Comparison of ENCODE assay signal across 35 mouse cellular contexts in genomic region chr2:151628011-151628410, GRCm38 (mm10). TPM values are rescaled to one million over a fixed set of nuclear protein-coding genes. Genes with fewer than 3 reads are reported as not detected.
DNase-seq lines count a peak whose midpoint lies in the region; ATAC-seq and TF ChIP-seq lines count a peak whose summit lies in the region.
"Had no signal": no experiment of that assay in that cellular context is flagged by ENCODE, and none has a peak within 500 bp of the region (broad histone marks: within the 10 kb centered on the region; RNA-seq: fewer than 3 reads in every experiment).

No protein-coding gene starts in this region.

- H3K4me1 ChIP-seq in intestine, embryonic 14.5 days (replicated peaks; ENCODE audit: control insufficient read depth, insufficient read depth, low read length): no peaks in the 10 kb centered on the region
- no peaks in the 10 kb centered on the region for H3K4me1 ChIP-seq in intestine, postnatal 0 days (replicated peaks; ENCODE audit: control insufficient read depth, insufficient read depth, low read length)
- peaks cover 9% of the 10 kb centered on the region for H3K4me1 ChIP-seq in midbrain, embryonic 14.5 days (ENCODE audit: control insufficient read depth, insufficient read depth, low read length)
- H3K4me1 ChIP-seq: liver, embryonic 15.5 days had no signal

- no peak overlapping the region for H3K9ac ChIP-seq in intestine, embryonic 14.5 days (ENCODE audit: low read length)
- H3K9ac ChIP-seq in intestine, postnatal 0 days (ENCODE audit: low read depth, low read length): no peak overlapping the region
- H3K9ac ChIP-seq in midbrain, embryonic 14.5 days (replicated peaks; ENCODE audit: low read length): no peak overlapping the region
- H3K9ac ChIP-seq: kidney, embryonic 15.5 days; limb, embryonic 12.5 days; liver, embryonic 15.5 days; lung, embryonic 14.5 days; midbrain, embryonic 15.5 days; neural tube, embryonic 15.5 days had no signal

- ATAC-seq in intestine, embryonic 14.5 days (replicated peaks; ENCODE audit: low FRiP score, low TSS enrichment, low read depth): no peak
- ATAC-seq in intestine, postnatal 0 days: no peak
- no peak for ATAC-seq in midbrain, embryonic 14.5 days (ENCODE audit: low FRiP score, low TSS enrichment)
- ATAC-seq: forebrain, embryonic 16.5 days; midbrain, embryonic 15.5 days; Patski had no signal

- peak; percentile 18 to 38 for DNase-seq in cerebellum, adult 18-20 months
- no peak for DNase-seq in cerebellum, postnatal 14 days
- DNase-seq in intestine, embryonic 14.5 days (ENCODE audit: low spot score): peak; percentile 38
- DNase-seq in left cerebral cortex, postnatal 14 days (ENCODE audit: low spot score in 2 of 2): peak; percentile 8 to 46
- DNase-seq in left cerebral cortex, adult 11 months (ENCODE audit: low spot score): no peak
- DNase-seq in midbrain, embryonic 14.5 days: no peak
- DNase-seq: gastrocnemius, postnatal 25 days; heart, postnatal 4 days; kidney, adult 18-20 months; kidney, postnatal 25 days; lung, embryonic 14.5 days; lung, postnatal 14 days; retina, postnatal 1 day; spleen, adult 18-20 months; thymus, adult 2 months; thymus, postnatal 36 days had no signal

- H3K9me3 ChIP-seq in intestine, embryonic 14.5 days (ENCODE audit: control insufficient read depth, low read length): no peaks in the 10 kb centered on the region
- no peaks in the 10 kb centered on the region for H3K9me3 ChIP-seq in intestine, postnatal 0 days (ENCODE audit: control insufficient read depth)
- H3K9me3 ChIP-seq in midbrain, embryonic 14.5 days (ENCODE audit: control insufficient read depth, low read length): no peaks in the 10 kb centered on the region
- H3K9me3 ChIP-seq: hindbrain, embryonic 13.5 days; kidney, embryonic 15.5 days; limb, embryonic 12.5 days; liver, embryonic 15.5 days; midbrain, embryonic 15.5 days; neural tube, embryonic 15.5 days had no signal

- WGBS in intestine, embryonic 14.5 days: 80% methylated on average over 3 of the region's 3 CpGs
- WGBS in intestine, postnatal 0 days: 81% methylated on average over 3 of the region's 3 CpGs
- WGBS in midbrain, embryonic 14.5 days: 95% methylated on average over 3 of the region's 3 CpGs

- H3K4me2 ChIP-seq in intestine, embryonic 14.5 days (ENCODE audit: low read length): no peak overlapping the region
- H3K4me2 ChIP-seq in intestine, postnatal 0 days (replicated peaks; ENCODE audit: low read depth): no peak overlapping the region
- H3K4me2 ChIP-seq in midbrain, embryonic 14.5 days (ENCODE audit: low read length): no peak overlapping the region
- H3K4me2 ChIP-seq: heart, embryonic 11.5 days; hindbrain, embryonic 13.5 days; kidney, embryonic 15.5 days; limb, embryonic 12.5 days; liver, embryonic 15.5 days; lung, embryonic 14.5 days; midbrain, embryonic 15.5 days; neural tube, embryonic 15.5 days had no signal

- intact Hi-C loops in left cerebral cortex, postnatal 14 days (cut with DNase I): no loop called here

- H3K27me3 ChIP-seq in intestine, embryonic 14.5 days (replicated peaks; ENCODE audit: control insufficient read depth, insufficient read depth, low read length): peaks cover 7% of the 10 kb centered on the region
- H3K27me3 ChIP-seq in intestine, postnatal 0 days (replicated peaks; ENCODE audit: control insufficient read depth, insufficient read depth, low read length): peaks cover 12% of the 10 kb centered on the region; the same call in 1 of the 2 replicates
- peaks cover 1% of the 10 kb centered on the region; the same call in 1 of the 2 replicates for H3K27me3 ChIP-seq in midbrain, embryonic 14.5 days (ENCODE audit: control insufficient read depth, insufficient read depth, low read length)
- H3K27me3 ChIP-seq: midbrain, embryonic 15.5 days; neural tube, embryonic 15.5 days had no signal

- H3K4me3 ChIP-seq in intestine, embryonic 14.5 days (ENCODE audit: low read depth, low read length): no peak overlapping the region
- no peak overlapping the region for H3K4me3 ChIP-seq in intestine, postnatal 0 days (ENCODE audit: low read depth, low read length)
- no peak overlapping the region for H3K4me3 ChIP-seq in midbrain, embryonic 14.5 days (replicated peaks; ENCODE audit: low read depth, low read length)
- H3K4me3 ChIP-seq: erythroblast, embryonic 14.5 days; hindbrain, embryonic 13.5 days; kidney, embryonic 15.5 days; limb, embryonic 12.5 days; liver, embryonic 15.5 days; midbrain, embryonic 15.5 days; neural tube, embryonic 15.5 days had no signal

- no peaks in the 10 kb centered on the region for H3K36me3 ChIP-seq in intestine, embryonic 14.5 days (ENCODE audit: control insufficient read depth, insufficient read depth, low read length)
- no peaks in the 10 kb centered on the region for H3K36me3 ChIP-seq in intestine, postnatal 0 days (ENCODE audit: control insufficient read depth, insufficient read depth)
- no peaks in the 10 kb centered on the region for H3K36me3 ChIP-seq in midbrain, embryonic 14.5 days (ENCODE audit: control insufficient read depth, insufficient read depth, low read length)
- H3K36me3 ChIP-seq: kidney, embryonic 15.5 days; limb, embryonic 12.5 days; liver, embryonic 15.5 days; midbrain, embryonic 15.5 days had no signal

- no peak for TF ChIP-seq CTCF in intestine, postnatal 0 days (IDR thresholded peaks at IDR 0.05; ENCODE audit: low read depth)

- H3K27ac ChIP-seq in intestine, embryonic 14.5 days (ENCODE audit: low read depth): no peak overlapping the region
- H3K27ac ChIP-seq in intestine, postnatal 0 days (ENCODE audit: low read depth, low read length): no peak overlapping the region
- H3K27ac ChIP-seq in midbrain, embryonic 14.5 days (replicated peaks; ENCODE audit: low read depth, low read length): no peak overlapping the region
- H3K27ac ChIP-seq: hindbrain, embryonic 13.5 days; kidney, embryonic 15.5 days; limb, embryonic 12.5 days; liver, embryonic 15.5 days; midbrain, embryonic 15.5 days; neural tube, embryonic 15.5 days had no signal

RNA-seq across cellular contexts. Expression of gene Snph, which starts 4.4 kb away (rescaled TPM):
- 2.4 and 2.8 TPM in 2 replicates for polyA plus RNA-seq in intestine, embryonic 14.5 days (2014; fragmentation: Nextera tagmentation; extraction: Ambion mirVana)
- polyA plus RNA-seq in intestine, postnatal 0 days (2015; fragmentation: Nextera tagmentation; extraction: Ambion mirVana): 0.60 and 0.89 TPM in 2 replicates
- total RNA-seq in left cerebral cortex, postnatal 14 days (2021): 100 to 1,000 TPM; 230 to 236 TPM
- polyA plus RNA-seq in midbrain, embryonic 14.5 days (2014; fragmentation: Nextera tagmentation; extraction: Ambion mirVana): 17.2 and 18.3 TPM in 2 replicates
- total RNA-seq: MEL had no signal
- polyA plus RNA-seq: erythroblast, embryonic 14.5 days; liver, adult 2 months had no signal

RNA-seq across cellular contexts. Expression of gene Rad21l, which starts 40.3 kb away (rescaled TPM):
- not detected in 2 replicates for polyA plus RNA-seq in intestine, embryonic 14.5 days (2014; fragmentation: Nextera tagmentation; extraction: Ambion mirVana)
- 0.09 TPM in 1 of 2 replicates, not detected in the other for polyA plus RNA-seq in intestine, postnatal 0 days (2015; fragmentation: Nextera tagmentation; extraction: Ambion mirVana)
- under 1 TPM; 0.35 to 0.47 TPM for total RNA-seq in left cerebral cortex, postnatal 14 days (2021)
- polyA plus RNA-seq in midbrain, embryonic 14.5 days (2014; fragmentation: Nextera tagmentation; extraction: Ambion mirVana): 0.13 TPM in 1 of 2 replicates, not detected in the other
- total RNA-seq: adrenal gland, postnatal 4 days; gastrocnemius, adult 18-20 months; gastrocnemius, postnatal 25 days; heart, postnatal 4 days; liver, adult 2 months; MEL had no signal
- polyA plus RNA-seq: embryonic facial prominence, embryonic 14.5 days; erythroblast, embryonic 14.5 days; forebrain, embryonic 11.5 days; forebrain, embryonic 16.5 days; heart, embryonic 11.5 days; heart, embryonic 16.5 days; hindbrain, embryonic 13.5 days; kidney, embryonic 15.5 days; limb, embryonic 12.5 days; liver, adult 2 months; liver, embryonic 15.5 days; lung, embryonic 14.5 days; Patski; stomach, embryonic 16.5 days; thymus, adult 2 months had no signal

RNA-seq across cellular contexts. Expression of gene Sdcbp2, which starts 55.6 kb away (rescaled TPM):
- 9.5 and 10.3 TPM in 2 replicates for polyA plus RNA-seq in intestine, embryonic 14.5 days (2014; fragmentation: Nextera tagmentation; extraction: Ambion mirVana)
- 55.2 and 66.7 TPM in 2 replicates for polyA plus RNA-seq in intestine, postnatal 0 days (2015; fragmentation: Nextera tagmentation; extraction: Ambion mirVana)
- 1 to 10 TPM; 1.2 to 1.6 TPM for total RNA-seq in left cerebral cortex, postnatal 14 days (2021)
- 0.50 and 0.62 TPM in 2 replicates for polyA plus RNA-seq in midbrain, embryonic 14.5 days (2014; fragmentation: Nextera tagmentation; extraction: Ambion mirVana)
- total RNA-seq: MEL had no signal
- polyA plus RNA-seq: erythroblast, embryonic 14.5 days had no signal

Comparison
In these comparisons a context has a peak if more than half of its experiments do, and no peak if none do; other contexts are left out.
1. DNase-seq: peak in cerebellum, adult 18-20 months (2 of 2), intestine, embryonic 14.5 days (single experiment) and left cerebral cortex, postnatal 14 days (2 of 2); none in cerebellum, postnatal 14 days (0 of 2), left cerebral cortex, adult 11 months (single experiment) and midbrain, embryonic 14.5 days (single experiment).